Mouse (Mus musculus) liver, postnatal 0 days (tissue): ENCODE measurements around the gene Fbxo17. TPM values are rescaled to one million over a fixed set of nuclear protein-coding genes. Genes with fewer than 3 reads are reported as not detected.

Source experiments
- ATAC-seq: fragments of 200-750 bp; cut with Nextera tagmentation; 2 replicates; pipeline ENCODE4 v1.8.0; 2017; ENCODE audit warnings: mild to moderate bottlenecking, moderate library complexity
- DNase-seq: peaks from one replicate; pipeline ENCODE4 v3.0.0-alpha.2; 2016
- H3K27ac ChIP-seq: fragments of 300-500 bp; sonication (generic); 2 replicates; pipeline ENCODE4 v1.5.1; 2014; ENCODE audit warnings: antibody characterized with exemption, moderate library complexity, mild to moderate bottlenecking, low read depth
- H3K27me3 ChIP-seq: fragments of 300-500 bp; sonication (generic); 2 replicates; pipeline ENCODE4 v1.6.1; 2014; ENCODE audit warnings: low read length, control low read depth, mixed read lengths; ENCODE audit not compliant: insufficient read depth
- H3K36me3 ChIP-seq: fragments of 300-500 bp; sonication (generic); replicated peaks from 2 replicates; pipeline ENCODE4 v1.6.1; 2014; ENCODE audit warnings: mild to moderate bottlenecking, control low read depth, low read length, moderate library complexity, mixed read lengths; ENCODE audit not compliant: insufficient read depth
- H3K4me1 ChIP-seq: fragments of 300-500 bp; sonication (generic); 2 replicates; pipeline ENCODE4 v1.6.1; 2014; ENCODE audit warnings: antibody characterized with exemption, mild to moderate bottlenecking, control low read depth; ENCODE audit not compliant: insufficient read depth
- H3K4me2 ChIP-seq: fragments of 300-500 bp; sonication (generic); 2 replicates; pipeline ENCODE4 v1.6.1; 2014; ENCODE audit warnings: low read depth, mild to moderate bottlenecking, low read length, moderate library complexity, mixed read lengths
- H3K4me3 ChIP-seq: fragments of 300-500 bp; sonication (generic); 2 replicates; pipeline ENCODE4 v1.5.1; 2014; ENCODE audit warnings: low read depth, low read length
- H3K9ac ChIP-seq: fragments of 300-500 bp; sonication (generic); replicated peaks from 2 replicates; pipeline ENCODE4 v1.6.1; 2014; ENCODE audit warnings: mild to moderate bottlenecking, moderate library complexity
- H3K9me3 ChIP-seq: fragments of 300-500 bp; sonication (generic); 2 replicates; pipeline ENCODE4 v1.6.1; 2016; ENCODE audit warnings: mild to moderate bottlenecking, control low read depth, low read length, mixed read lengths
- CTCF ChIP-seq: sonication (generic); IDR thresholded peaks from 2 replicates; pipeline ENCODE4 v1.5.1; 2016; ENCODE audit warnings: antibody characterized with exemption, low read depth
- EP300 ChIP-seq: IDR thresholded peaks from 2 replicates; pipeline ENCODE4 v1.6.1; 2016; ENCODE audit warnings: antibody characterized with exemption, low read depth, mild to moderate bottlenecking
- WGBS: fragments of 180-500 bp; shearing (Covaris S2); extraction: QIAGEN DNeasy Blood & Tissue Kit; methylation state at CpG from one replicate; pipeline ENCODE4 v1.1.7; 2014; ENCODE audit not compliant: insufficient replicate concordance; 5-methylcytosine and 5-hydroxymethylcytosine counted together
- polyA plus RNA-seq: library from polyadenylated mRNA; unstranded; fragments of >200 nt; fragmentation: Nextera tagmentation; extraction: Ambion mirVana; gene quantifications from 2 replicates; pipeline ENCODE4 v1.2.1, GENCODE M21; 2015

Gene Fbxo17
- polyA plus RNA-seq, 1 experiment from 2014 or later: 0.90 TPM

DNA sequence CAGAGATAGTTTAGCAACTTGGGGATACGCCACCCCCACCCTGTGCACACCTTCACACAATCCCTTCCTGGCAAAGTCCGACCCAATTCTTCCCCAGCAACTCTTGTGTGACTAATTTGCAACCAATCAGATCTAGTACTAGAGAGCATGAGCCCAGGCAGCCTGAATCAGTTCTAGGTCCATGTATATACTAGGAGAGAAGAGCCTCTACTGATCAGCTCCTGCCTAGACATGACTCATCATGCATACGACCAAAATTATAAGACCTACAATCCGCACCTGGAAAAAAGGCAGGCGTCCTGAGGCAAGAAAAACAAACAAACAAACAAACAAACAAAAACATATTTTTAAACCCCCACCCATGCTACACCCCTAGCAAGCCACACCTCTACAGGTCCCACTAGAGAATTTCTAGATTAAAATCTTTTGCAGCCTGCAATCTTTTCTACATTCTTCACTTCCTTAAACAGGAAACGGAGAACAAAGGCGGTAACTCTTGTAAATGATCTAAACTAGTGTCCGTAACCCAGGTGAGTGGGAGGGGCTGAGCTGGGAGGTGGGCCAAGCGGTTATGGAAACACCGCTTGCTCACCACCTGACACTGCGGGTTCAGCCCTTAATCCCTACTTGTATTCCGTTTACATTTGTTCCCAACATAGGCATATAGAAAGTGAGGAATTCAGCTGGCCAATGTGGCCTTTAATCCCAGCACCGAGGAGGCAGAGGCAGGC, 39.6 kb upstream of the Fbxo17 start:
- DNase-seq: no peak
- no peak for TF ChIP-seq CTCF
- WGBS: 72% methylated on average over 13 of the region's 13 CpGs

GRCm38 (mm10) chr7:28677624-28678023, 39.0 kb upstream of the Fbxo17 start:
- no peak for DNase-seq
- H3K9me3 ChIP-seq: no peaks in the 10 kb centered on the region
- no peak overlapping the region for H3K4me3 ChIP-seq
- ATAC-seq: no peak
- H3K9ac ChIP-seq: no peak overlapping the region
- no peak overlapping the region for H3K4me2 ChIP-seq
- no peaks in the 10 kb centered on the region for H3K36me3 ChIP-seq
- WGBS: 86% methylated on average over 8 of the region's 8 CpGs
- no peaks in the 10 kb centered on the region for H3K27me3 ChIP-seq
- no peak for TF ChIP-seq CTCF
- H3K4me1 ChIP-seq: no peaks in the 10 kb centered on the region
- H3K27ac ChIP-seq: no peak overlapping the region

More for the DNA sequence above, 39.6 kb upstream of the Fbxo17 start:
- Histone ChIP-seq H3K4me1 (no peaks in the 10 kb centered on the region), H3K4me2 (no peak overlapping the region), H3K9me3 (no peaks in the 10 kb centered on the region), H3K27me3 (no peaks in the 10 kb centered on the region), H3K36me3 (no peaks in the 10 kb centered on the region), H3K4me3 (no peak overlapping the region), H3K9ac (no peak overlapping the region), H3K27ac (no peak overlapping the region)
- no peak for ATAC-seq

- Histone ChIP-seq H3K4me3 (no peak overlapping the region), H3K36me3 (no peaks in the 10 kb centered on the region), H3K27ac (no peak overlapping the region), H3K27me3 (peaks cover 21% of the 10 kb centered on the region), H3K9me3 (no peaks in the 10 kb centered on the region), H3K4me1 (peaks cover 7% of the 10 kb centered on the region; the same call in 1 of the 2 replicates), H3K9ac (no peak overlapping the region), H3K4me2 (no peak overlapping the region)
- DNase-seq (no peak), ATAC-seq (no peak)
- TF ChIP-seq EP300 (no peak), CTCF (no peak)
- 63% methylated on average over 7 of the region's 7 CpGs for WGBS
Observed at GRCm38 (mm10) chr7:28691075-28691474, 25.5 kb upstream of the Fbxo17 start.

DNA sequence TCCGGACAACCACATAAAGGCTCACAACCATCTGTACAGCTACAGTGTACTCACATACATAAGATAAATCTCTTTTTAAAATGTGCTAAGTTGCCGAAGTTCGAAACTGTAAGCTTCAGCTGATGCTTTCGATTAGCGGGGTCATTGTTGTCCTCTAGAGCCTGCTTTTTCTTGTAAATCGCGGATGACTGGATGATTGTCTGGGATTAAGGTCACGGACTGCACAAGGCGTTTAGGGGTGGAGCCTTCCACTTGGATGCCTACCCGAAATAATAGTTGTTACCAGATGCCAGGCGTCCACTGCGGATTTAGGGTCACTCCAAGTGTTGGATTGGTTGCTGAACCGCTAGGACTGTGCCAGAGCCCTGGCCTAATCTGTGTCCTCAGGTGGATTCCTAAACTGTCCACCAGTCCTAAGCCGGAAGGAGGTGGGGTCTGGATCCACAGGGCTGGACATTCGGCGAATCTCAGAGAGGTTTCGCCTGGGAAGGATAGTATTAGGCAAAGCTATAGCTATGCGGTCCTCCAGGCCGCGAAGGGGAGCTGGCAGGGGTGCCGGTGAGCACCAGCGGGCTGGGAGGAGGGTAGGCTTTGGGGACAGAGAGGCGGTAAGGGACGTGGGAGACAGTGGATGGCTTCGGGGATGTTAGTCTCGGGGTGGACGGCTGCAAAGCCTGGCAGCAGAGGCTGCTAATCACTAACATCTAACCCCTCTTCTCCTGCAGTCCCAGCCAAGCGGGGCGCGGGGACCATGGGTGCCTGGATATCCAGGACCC, 23.9 kb upstream of the Fbxo17 start, which contains the start of gene Fbxo27:
TSS of gene Fbxo27 (plus strand) at position 305 of the 776 bp plus-strand sequence.
- H3K9me3 ChIP-seq: no peaks in the 10 kb centered on the region
- peak within 1 kb of the TSS; percentile 26; the same call in 1 of the 2 replicates for H3K9ac ChIP-seq
- 39% methylated on average over 28 of the region's 30 CpGs for WGBS
- TF ChIP-seq CTCF (no peak), EP300 (no peak)
- peak within 1 kb of the TSS; percentile 29 for H3K4me3 ChIP-seq
- no peaks in the 10 kb centered on the region for H3K36me3 ChIP-seq
- no peak for DNase-seq
- peaks cover 21% of the 10 kb centered on the region for H3K27me3 ChIP-seq
- peaks cover 7% of the 10 kb centered on the region; the same call in 1 of the 2 replicates for H3K4me1 ChIP-seq
- no peak within 1 kb of the TSS for H3K27ac ChIP-seq
- H3K4me2 ChIP-seq: peak within 1 kb of the TSS; percentile 66
- peak; percentile 18; the same call in 1 of the 2 replicates for ATAC-seq

- DNase-seq (peak; percentile 70), ATAC-seq (peak; percentile 78)
- no peak for TF ChIP-seq EP300
- TF ChIP-seq CTCF: no peak
- peak overlapping the region; percentile 29 for H3K4me3 ChIP-seq
- H3K4me1 ChIP-seq: peaks cover 7% of the 10 kb centered on the region; the same call in 1 of the 2 replicates
- H3K36me3 ChIP-seq: no peaks in the 10 kb centered on the region
- peak overlapping the region; percentile 66 for H3K4me2 ChIP-seq
- WGBS: 1% methylated on average over 33 of the region's 38 CpGs
- no peaks in the 10 kb centered on the region for H3K9me3 ChIP-seq
- H3K27me3 ChIP-seq: peaks cover 21% of the 10 kb centered on the region
- H3K27ac ChIP-seq: no peak overlapping the region
- peak overlapping the region; percentile 26; the same call in 1 of the 2 replicates for H3K9ac ChIP-seq
Observed at GRCm38 (mm10) chr7:28693321-28693966, 23.2 kb upstream of the Fbxo17 start.

- DNase-seq (no peak), ATAC-seq (no peak)
- peaks cover 21% of the 10 kb centered on the region for H3K27me3 ChIP-seq
- no peaks in the 10 kb centered on the region for H3K9me3 ChIP-seq
- peaks cover 7% of the 10 kb centered on the region; the same call in 1 of the 2 replicates for H3K4me1 ChIP-seq
- no peak overlapping the region for H3K4me3 ChIP-seq
- no peaks in the 10 kb centered on the region for H3K36me3 ChIP-seq
- H3K9ac ChIP-seq: no peak overlapping the region
- TF ChIP-seq EP300 (no peak), CTCF (no peak)
- WGBS: 19% methylated on average over 14 of the region's 14 CpGs
- H3K27ac ChIP-seq: no peak overlapping the region
- H3K4me2 ChIP-seq: peak overlapping the region; percentile 31; the same call in 1 of the 2 replicates
Observed at GRCm38 (mm10) chr7:28694423-28694822, 22.2 kb upstream of the Fbxo17 start.
